Mouse (Mus musculus) heart, postnatal 0 days (tissue): ENCODE data around the gene 6720489N17Rik.

Experiments
- CTCF ChIP-seq: IDR thresholded peaks from 2 replicates; pipeline ENCODE4 v1.5.1; 2016; ENCODE audit warnings: antibody characterized with exemption, control low read depth, low read depth
- EP300 ChIP-seq: IDR thresholded peaks from 2 replicates; pipeline ENCODE4 v1.6.1; 2016; ENCODE audit warnings: antibody characterized with exemption, low read depth

DNA sequence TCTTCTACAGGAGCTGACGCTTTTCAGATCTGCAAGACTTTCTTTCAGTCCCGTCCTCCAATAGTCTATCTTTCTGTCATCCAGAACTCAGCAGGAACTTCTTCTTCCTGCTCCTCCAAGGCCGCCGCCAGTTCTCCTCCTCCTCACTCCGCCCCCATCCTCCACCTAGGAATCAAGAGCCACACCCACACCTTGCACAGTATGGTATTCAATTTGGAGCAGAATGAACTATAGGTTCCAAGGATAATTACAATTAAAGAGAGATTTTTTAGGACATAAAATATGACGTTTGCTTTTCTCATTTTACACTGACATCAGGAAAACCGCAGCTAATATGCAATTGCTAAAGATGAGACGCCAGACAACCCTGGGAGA lies 29.4 kb upstream of the 6720489N17Rik start:
- TF ChIP-seq CTCF (no peak), EP300 (no peak)
